Mouse (Mus musculus) CH12.LX (cell line): ENCODE measurements at regions not wholly inside any gene's neighbourhood (a gene's known extent, or its start where the extent isn't known, plus 50 kb on each side); places are given as distances from the start of the nearest gene placed in this dataset.

Experiments used
- DNase-seq: peaks from one replicate; pipeline ENCODE4 v3.0.0-alpha.2; 2013; ENCODE audit errors: extremely low read depth
- H3K27ac ChIP-seq: 2 replicates; pipeline ENCODE4 v1.5.1; 2012; ENCODE audit warnings: low read depth, mild to moderate bottlenecking, control low read depth, moderate library complexity; ENCODE audit not compliant: insufficient read depth
- H3K27me3 ChIP-seq: replicated peaks from 2 replicates; pipeline ENCODE3; 2012; ENCODE audit warnings: inconsistent platforms
- H3K36me3 ChIP-seq, 2 experiments: replicated peaks in 1 of 2; 2 replicates each; pipeline versions ENCODE3 to v1.6.1; 2012; ENCODE audit warnings: inconsistent platforms in 1 of 2, low read length in 1 of 2, mild to moderate bottlenecking in 1 of 2, mixed read lengths in 1 of 2, moderate library complexity in 1 of 2; ENCODE audit not compliant: control insufficient read depth in 1 of 2, insufficient read depth in 1 of 2
- H3K4me1 ChIP-seq, 2 experiments: 2 replicates each; pipeline ENCODE4 v1.6.1; 2012; ENCODE audit warnings: inconsistent platforms in 1 of 2, moderate library complexity in 1 of 2; ENCODE audit not compliant: insufficient read depth in 2 of 2, control insufficient read depth in 1 of 2
- H3K4me2 ChIP-seq: 2 replicates; pipeline ENCODE4 v1.6.1; 2012; ENCODE audit warnings: low read depth, mild to moderate bottlenecking, control low read depth; ENCODE audit not compliant: poor library complexity, insufficient read depth, severe bottlenecking
- H3K4me3 ChIP-seq, 3 experiments: fragments of 150-350 bp in 1 of 3; sonication (generic) in 1 of 3; replicated peaks in 1 of 3; 2 replicates each; pipeline versions ENCODE3 to v1.5.1; 2011 to 2012; ENCODE audit warnings: low read depth in 2 of 3, low read length in 2 of 3, mild to moderate bottlenecking in 2 of 3, moderate library complexity in 2 of 3, control low read depth in 1 of 3, improper control_type of control experiment in 1 of 3, inconsistent platforms in 1 of 3, mixed read lengths in 1 of 3; ENCODE audit not compliant: poor library complexity in 1 of 3
- H3K79me2 ChIP-seq: replicated peaks from 2 replicates; pipeline ENCODE4 v1.6.1; 2012; ENCODE audit warnings: mild to moderate bottlenecking, moderate library complexity; ENCODE audit not compliant: control insufficient read depth, poor library complexity, insufficient read depth, severe bottlenecking; ENCODE audit errors: extremely low read depth
- H3K9ac ChIP-seq: 2 replicates; pipeline ENCODE4 v1.6.1; 2012; ENCODE audit warnings: low read depth, mild to moderate bottlenecking, control low read depth, moderate library complexity; ENCODE audit not compliant: insufficient read depth
- H3K9me3 ChIP-seq: replicated peaks from 2 replicates; pipeline ENCODE3; 2012; ENCODE audit warnings: low read length, inconsistent platforms, mixed read lengths
- BHLHE40 ChIP-seq: IDR thresholded peaks from 2 replicates; pipeline ENCODE4 v1.6.1; 2011; ENCODE audit warnings: mild to moderate bottlenecking, low read depth, low read length, improper control_type of control experiment
- CHD2 ChIP-seq: IDR thresholded peaks from 2 replicates; pipeline ENCODE4 v1.6.1; 2011; ENCODE audit warnings: low read length, improper control_type of control experiment
- CTCF ChIP-seq, 2 experiments: IDR thresholded peaks in 1 of 2; conservative IDR thresholded peaks in 1 of 2; 2 replicates each; pipeline ENCODE4 v1.5.1; 2011 to 2012; ENCODE audit warnings: low read depth in 2 of 2, low read length in 2 of 2, improper control_type of control experiment in 1 of 2, inconsistent platforms in 1 of 2, mild to moderate bottlenecking in 1 of 2, moderate library complexity in 1 of 2
- ELF1 ChIP-seq: IDR thresholded peaks from 2 replicates; pipeline ENCODE4 v1.6.1; 2014; ENCODE audit warnings: low read depth, mild to moderate bottlenecking, inconsistent platforms, low read length, improper control_type of control experiment
- EP300 ChIP-seq: IDR thresholded peaks from 2 replicates; pipeline ENCODE4 v1.6.1; 2011; ENCODE audit warnings: low read length, improper control_type of control experiment
- GABPA ChIP-seq: IDR thresholded peaks from 2 replicates; pipeline ENCODE4 v1.6.1; 2012; ENCODE audit warnings: low read depth, low read length, improper control_type of control experiment, inconsistent platforms; ENCODE audit not compliant: insufficient replicate concordance
- HCFC1 ChIP-seq: IDR thresholded peaks from 2 replicates; pipeline ENCODE4 v1.6.1; 2012; ENCODE audit warnings: low read depth, mild to moderate bottlenecking, inconsistent platforms, low read length, improper control_type of control experiment
- JUND ChIP-seq: conservative IDR thresholded peaks from 2 replicates; pipeline ENCODE4 v1.6.1; 2011; ENCODE audit warnings: low read depth, low read length, improper control_type of control experiment
- KAT2A ChIP-seq: IDR thresholded peaks from 2 replicates; pipeline ENCODE4 v1.6.1; 2012; ENCODE audit warnings: low read length, improper control_type of control experiment, inconsistent platforms; ENCODE audit not compliant: insufficient replicate concordance
- MAFK ChIP-seq: IDR thresholded peaks from 2 replicates; pipeline ENCODE4 v1.6.1; 2011; ENCODE audit warnings: low read length, improper control_type of control experiment; ENCODE audit not compliant: insufficient replicate concordance
- MEF2A ChIP-seq: IDR thresholded peaks from 2 replicates; pipeline ENCODE4 v1.6.1; 2014; ENCODE audit warnings: low read depth, mild to moderate bottlenecking, inconsistent platforms, low read length, improper control_type of control experiment, borderline replicate concordance
- MXI1 ChIP-seq: IDR thresholded peaks from 2 replicates; pipeline ENCODE4 v1.6.1; 2011; ENCODE audit warnings: mild to moderate bottlenecking, low read depth, low read length, improper control_type of control experiment
- NELFE ChIP-seq: IDR thresholded peaks from 2 replicates; pipeline ENCODE4 v1.6.1; 2011; ENCODE audit warnings: low read depth, low read length, improper control_type of control experiment
- NRF1 ChIP-seq: IDR thresholded peaks from 2 replicates; pipeline ENCODE4 v1.6.1; 2014; ENCODE audit warnings: low read depth, mild to moderate bottlenecking, inconsistent platforms, low read length, improper control_type of control experiment, moderate library complexity
- PAX5 ChIP-seq: IDR thresholded peaks from 2 replicates; pipeline ENCODE4 v1.6.1; 2012; ENCODE audit warnings: low read length, inconsistent platforms, mixed read lengths
- POLR2A ChIP-seq: IDR thresholded peaks from 2 replicates; pipeline ENCODE4 v1.6.1; 2011; ENCODE audit warnings: low read depth, mild to moderate bottlenecking, improper control_type of control experiment, low read length
- SIN3A ChIP-seq: IDR thresholded peaks from 2 replicates; pipeline ENCODE4 v1.6.1; 2012; ENCODE audit warnings: low read length, improper control_type of control experiment, inconsistent platforms
- TCF12 ChIP-seq: IDR thresholded peaks from 2 replicates; pipeline ENCODE4 v1.6.1; 2014; ENCODE audit warnings: low read depth, mild to moderate bottlenecking, inconsistent platforms, low read length, improper control_type of control experiment
- USF1 ChIP-seq: IDR thresholded peaks from 2 replicates; pipeline ENCODE4 v1.6.1; 2014; ENCODE audit warnings: low read depth, mild to moderate bottlenecking, inconsistent platforms, low read length, improper control_type of control experiment
- USF2 ChIP-seq: conservative IDR thresholded peaks from 2 replicates; pipeline ENCODE4 v1.6.1; 2011; ENCODE audit warnings: low read depth, low read length, improper control_type of control experiment
- ZC3H11A ChIP-seq: IDR thresholded peaks from 2 replicates; pipeline ENCODE4 v1.6.1; 2012; ENCODE audit warnings: low read depth, mild to moderate bottlenecking, inconsistent platforms, low read length, improper control_type of control experiment
- ZKSCAN1 ChIP-seq: IDR thresholded peaks from 2 replicates; pipeline ENCODE4 v1.6.1; 2012; ENCODE audit warnings: low read depth, inconsistent platforms, low read length, improper control_type of control experiment, borderline replicate concordance
- ZMIZ1 ChIP-seq: IDR thresholded peaks from 2 replicates; pipeline ENCODE4 v1.6.1; 2012; ENCODE audit warnings: low read depth, mild to moderate bottlenecking, inconsistent platforms, low read length, improper control_type of control experiment
- dilution Hi-C: fragments of 300-500 bp; cut with MboI; formaldehyde crosslinking; loops from 2 replicates; pipeline ENCODE4 v1.14.3; 2020; ENCODE audit warnings: low sequenced_read_pairs; ENCODE audit not compliant: extremely low pct_unique_long_range_greater_than_20kb, extremely low pct_ligation_motif_present
- in situ Hi-C: fragments of 300-500 bp; cut with MboI; formaldehyde crosslinking; loops from 3 replicates; pipeline ENCODE4 v1.14.3; 2019; ENCODE audit warnings: low sequenced_read_pairs, low pct_ligation_motif_present, low pct_unique_long_range_greater_than_20kb, mixed read lengths

DNA sequence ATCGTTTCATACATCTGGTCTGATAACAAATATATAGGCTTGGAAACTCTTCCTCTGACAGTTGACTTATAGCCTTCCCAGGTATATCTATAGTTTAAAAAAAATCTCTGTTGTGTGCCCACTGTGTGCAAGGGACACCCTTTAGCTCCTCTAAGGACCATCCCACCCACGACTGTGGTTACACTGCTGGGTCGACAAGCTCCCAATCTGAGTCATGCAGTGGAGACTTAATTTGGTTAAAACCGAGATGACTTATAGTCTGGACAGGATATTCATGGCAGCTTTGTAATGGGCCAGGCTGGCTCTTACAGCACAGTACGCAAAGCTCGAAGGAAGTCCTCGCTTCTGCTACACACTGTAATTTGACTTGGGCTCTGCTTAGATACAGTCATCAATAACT lies 96.1 kb upstream of the Rrp15 start (continued):
- TF ChIP-seq KAT2A (no peak), EP300 (peak; percentile 66), CTCF (conservative IDR thresholded peaks at IDR 0.05 in 1 of 2, IDR thresholded peaks at IDR 0.05 in 1 of 2; ENCODE audit: low read depth in 2 of 2, low read length in 2 of 2) (no peak), MEF2A (peak; percentile 37; the same call in 1 of the 2 replicates), GABPA (no peak), PAX5 (no peak), CHD2 (no peak), POLR2A (no peak), ZKSCAN1 (peak; percentile 60; the same call in 1 of the 2 replicates), USF1 (no peak), NELFE (no peak), BHLHE40 (0 out of 2 replicates have a peak, but pooled peaks have one; percentile 25), TCF12 (no peak), ZMIZ1 (no peak)
- TF ChIP-seq, all 38 proteins: peak for 9

DNA sequence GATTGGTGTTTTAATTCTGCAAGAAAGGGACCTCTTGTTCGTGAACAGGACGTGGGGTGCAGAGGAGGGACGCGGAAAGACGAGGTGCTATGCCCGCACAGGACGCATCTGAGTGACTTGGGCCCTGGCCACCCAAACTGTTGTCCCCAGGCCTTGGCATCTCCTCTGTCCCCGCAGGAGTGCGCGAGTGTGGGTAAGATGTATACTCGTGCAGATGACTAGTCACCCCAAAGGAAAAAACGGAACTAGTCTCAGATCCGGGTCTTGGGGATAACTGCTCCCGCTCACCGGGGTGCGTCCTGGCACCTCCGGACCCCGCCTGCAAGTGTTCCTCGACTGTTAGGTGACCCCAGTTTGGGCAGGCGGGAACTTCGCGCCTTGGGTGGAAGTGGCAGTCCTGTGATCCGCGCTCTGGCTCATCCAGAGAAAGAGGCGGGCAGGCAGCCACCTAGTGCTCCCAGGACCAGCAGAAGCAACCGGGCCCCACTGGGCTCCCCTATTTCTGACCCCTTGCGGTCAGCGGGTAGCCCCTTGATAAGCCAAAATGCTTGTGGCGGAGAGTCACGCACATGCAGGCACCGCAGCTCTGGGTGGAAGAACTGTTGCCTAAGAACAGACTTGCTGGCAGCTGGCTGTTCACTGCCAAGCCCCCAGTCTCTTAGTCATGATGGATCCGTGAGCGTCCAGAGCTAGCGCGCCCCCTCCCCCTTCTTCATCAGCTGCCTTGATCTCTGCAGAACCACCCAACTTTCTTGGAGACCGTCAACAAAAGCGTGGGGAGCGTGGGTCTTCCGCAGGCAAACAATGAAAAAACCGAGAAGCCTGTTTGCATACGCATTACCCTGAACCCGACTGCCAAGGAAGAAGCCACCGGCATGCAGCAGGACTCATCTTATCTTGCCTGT lies 85.0 kb upstream of the Rrp15 start:
- in situ Hi-C loops (loop anchor here (5.0 to 25.0 kb wide), 2 partner anchors 128 to 298 kb away; partner anchors contain the start of gene D1Pas1), dilution Hi-C loops (no loop called here)
- H3K27me3 ChIP-seq = no peaks in the 10 kb centered on the region
- no peak for DNase-seq
- peaks cover 6% of the 10 kb centered on the region for H3K9me3 ChIP-seq
- no peak overlapping the region for H3K27ac ChIP-seq
- peaks cover 0 to 18% of the 10 kb centered on the region in 2 experiments; a peak in 2 of 4 replicates for H3K4me1 ChIP-seq
- H3K9ac ChIP-seq = no peak overlapping the region
- H3K79me2 ChIP-seq = no peaks in the 10 kb centered on the region
- H3K4me2 ChIP-seq = no peak overlapping the region
- H3K36me3 ChIP-seq = no peaks in the 10 kb centered on the region
- H3K4me3 ChIP-seq = no peak overlapping the region
- no peak for TF ChIP-seq USF2
- no peak for TF ChIP-seq SIN3A
- TF ChIP-seq CTCF (conservative IDR thresholded peaks at IDR 0.05 in 1 of 2, IDR thresholded peaks at IDR 0.05 in 1 of 2; ENCODE audit: low read depth in 2 of 2, low read length in 2 of 2) = no peak
- TF ChIP-seq ZC3H11A = no peak

DNA sequence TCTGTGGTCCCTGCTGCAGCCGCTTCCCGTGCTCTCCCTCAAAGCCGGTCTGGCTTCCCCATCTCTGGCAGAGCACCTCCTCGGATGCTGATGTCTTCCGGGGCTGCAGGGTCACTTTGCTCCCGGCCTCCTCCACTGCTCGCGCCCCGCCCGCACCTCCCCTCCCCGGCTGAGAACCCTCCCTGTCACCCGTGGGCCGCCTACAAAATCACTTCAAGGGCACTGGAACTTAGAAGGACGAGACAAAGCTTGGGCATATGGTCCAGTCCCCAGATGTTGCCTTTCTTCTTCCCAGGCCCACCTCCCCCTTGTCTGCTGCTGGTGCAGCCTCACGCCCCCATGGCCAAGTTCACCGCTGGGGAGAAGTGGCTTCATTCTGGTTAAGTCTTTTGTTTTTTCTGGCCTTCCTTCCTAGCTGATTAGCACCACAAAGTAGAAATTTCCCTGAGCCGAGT lies 84.3 kb upstream of the Rrp15 start:
- no peak overlapping the region for H3K9ac ChIP-seq
- peaks cover 6% of the 10 kb centered on the region for H3K9me3 ChIP-seq
- dilution Hi-C loops = no loop called here
- no peaks in the 10 kb centered on the region for H3K27me3 ChIP-seq
- TF ChIP-seq POLR2A (no peak), HCFC1 (no peak), GABPA (no peak), NRF1 (no peak), MAFK (no peak), JUND (no peak), ZC3H11A (no peak), PAX5 (no peak), ELF1 (no peak), MXI1 (no peak)
- TF ChIP-seq, all 38 proteins: peak for 0
- in situ Hi-C loops = loop anchor here (5.0 to 25.0 kb wide), 2 partner anchors 129 to 299 kb away; partner anchors contain the start of gene D1Pas1
- Histone ChIP-seq H3K4me2 (no peak overlapping the region), H3K79me2 (no peaks in the 10 kb centered on the region), H3K4me1 (peaks cover 0 to 13% of the 10 kb centered on the region in 2 experiments; a peak in 2 of 4 replicates), H3K4me3 (no peak overlapping the region), H3K27ac (no peak overlapping the region), H3K36me3 (no peaks in the 10 kb centered on the region)
- no peak for DNase-seq
